Mouse (Mus musculus): ENCODE data around the gene Pprc1.

Pprc1 gene

GRCm38 (mm10) chr19:46033911-46034310 lies 10.8 kb upstream of the Pprc1 start:
- DNase-seq (ENCODE audit: low spot score) = no peak

GRCm38 (mm10) chr19:46035971-46036370 lies 8.7 kb upstream of the Pprc1 start:
- DNase-seq (ENCODE audit: low spot score) = no peak

- no peak for DNase-seq (ENCODE audit: low spot score)
Observed at GRCm38 (mm10) chr19:46036477-46037242, 8.0 kb upstream of the Pprc1 start.

GRCm38 (mm10) chr19:46037243-46037924 lies 7.3 kb upstream of the Pprc1 start:
- DNase-seq (ENCODE audit: low spot score) = no peak

- DNase-seq (ENCODE audit: low spot score) = no peak
Observed at GRCm38 (mm10) chr19:46037925-46038850, 6.5 kb upstream of the Pprc1 start.

GRCm38 (mm10) chr19:46038851-46039260 lies 5.8 kb upstream of the Pprc1 start:
- DNase-seq (ENCODE audit: low spot score) = no peak

GRCm38 (mm10) chr19:46039478-46039877 lies 5.2 kb upstream of the Pprc1 start:
- DNase-seq (ENCODE audit: low spot score) = peak; percentile 81

- DNase-seq (ENCODE audit: low spot score) = no peak
Observed at GRCm38 (mm10) chr19:46040149-46040902, 4.4 kb upstream of the Pprc1 start.

GRCm38 (mm10) chr19:46041299-46041932 lies 3.3 kb upstream of the Pprc1 start:
- DNase-seq (ENCODE audit: low spot score) = no peak

- DNase-seq (ENCODE audit: low spot score) = peak; percentile 89
Observed at GRCm38 (mm10) chr19:46041933-46042475, 2.7 kb upstream of the Pprc1 start.

- no peak for DNase-seq (ENCODE audit: low spot score)
Observed at GRCm38 (mm10) chr19:46042476-46043011, 2.1 kb upstream of the Pprc1 start.

- DNase-seq (ENCODE audit: low spot score) = no peak
Observed at GRCm38 (mm10) chr19:46043380-46043779, 1.3 kb upstream of the Pprc1 start.

GRCm38 (mm10) chr19:46044993-46045695 lies 458 bp downstream of the Pprc1 start, which contains the start of gene Ldb1:
Ldb1 (minus strand) TSS chr19:46045214.
- DNase-seq (ENCODE audit: low spot score) = peak; percentile 80

GRCm38 (mm10) chr19:46045696-46046311 lies 1.1 kb downstream of the Pprc1 start:
- DNase-seq (ENCODE audit: low spot score) = peak; percentile 45

- no peak for DNase-seq (ENCODE audit: low spot score)
Observed at GRCm38 (mm10) chr19:46046621-46047025, 1.9 kb downstream of the Pprc1 start.

- no peak for DNase-seq (ENCODE audit: low spot score)
Observed at GRCm38 (mm10) chr19:46047426-46047825, 2.7 kb downstream of the Pprc1 start.

- DNase-seq (ENCODE audit: low spot score) = no peak
Observed at GRCm38 (mm10) chr19:46049129-46049528, 4.4 kb downstream of the Pprc1 start.

GRCm38 (mm10) chr19:46050462-46050861 lies 5.8 kb downstream of the Pprc1 start:
- DNase-seq (ENCODE audit: low spot score) = no peak

- no peak for DNase-seq (ENCODE audit: low spot score)
Observed at GRCm38 (mm10) chr19:46055752-46056387, 11.2 kb downstream of the Pprc1 start.

Measured in ovary, postnatal 14 days (tissue).